Mouse (Mus musculus) stomach, embryonic 16.5 days (tissue): ENCODE measurements around the gene Pde3a. TPM values are rescaled to one million over a fixed set of nuclear protein-coding genes. Genes with fewer than 3 reads are reported as not detected.

Experiments
- ATAC-seq: fragments of 200-750 bp; cut with Nextera tagmentation; 2 replicates; pipeline ENCODE4 v1.8.0; 2017; ENCODE audit warnings: moderate number of reproducible peaks, moderate TSS enrichment; ENCODE audit not compliant: insufficient read depth, low FRiP score
- H3K27ac ChIP-seq: fragments of 300-500 bp; sonication (generic); 2 replicates; pipeline ENCODE4 v1.5.1; 2014; ENCODE audit warnings: low read length
- H3K27me3 ChIP-seq: fragments of 300-500 bp; sonication (generic); 2 replicates; pipeline ENCODE4 v1.6.1; 2014; ENCODE audit warnings: low read length, control low read depth, mixed read lengths; ENCODE audit not compliant: control insufficient read depth, insufficient read depth
- H3K36me3 ChIP-seq: fragments of 300-500 bp; sonication (generic); 2 replicates; pipeline ENCODE4 v1.6.1; 2014; ENCODE audit warnings: low read length; ENCODE audit not compliant: control insufficient read depth, insufficient read depth
- H3K4me1 ChIP-seq: fragments of 300-500 bp; sonication (generic); 2 replicates; pipeline ENCODE4 v1.6.1; 2014; ENCODE audit warnings: low read length, control low read depth, mixed read lengths; ENCODE audit not compliant: control insufficient read depth, insufficient read depth
- H3K4me2 ChIP-seq: fragments of 300-500 bp; sonication (generic); 2 replicates; pipeline ENCODE4 v1.6.1; 2014; ENCODE audit warnings: low read depth, low read length, mixed read lengths
- H3K4me3 ChIP-seq: fragments of 300-500 bp; sonication (generic); replicated peaks from 2 replicates; pipeline ENCODE4 v1.5.1; 2014; ENCODE audit warnings: mild to moderate bottlenecking, low read length
- H3K9ac ChIP-seq: fragments of 300-500 bp; sonication (generic); 2 replicates; pipeline ENCODE4 v1.6.1; 2014; ENCODE audit warnings: low read length
- H3K9me3 ChIP-seq: fragments of 300-500 bp; sonication (generic); replicated peaks from 2 replicates; pipeline ENCODE4 v1.6.1; 2016; ENCODE audit warnings: low read length, control low read depth; ENCODE audit not compliant: control insufficient read depth
- WGBS: fragments of 180-500 bp; shearing (Covaris S2); extraction: QIAGEN DNeasy Blood & Tissue Kit; methylation state at CpG from one replicate; pipeline ENCODE4 v1.1.7; 2014; 5-methylcytosine and 5-hydroxymethylcytosine counted together
- polyA plus RNA-seq: library from polyadenylated mRNA; unstranded; fragments of >200 nt; fragmentation: Nextera tagmentation; extraction: Ambion mirVana; gene quantifications from 2 replicates; pipeline ENCODE4 v1.2.1, GENCODE M21; 2015

The Pde3a gene
- polyA plus RNA-seq, 1 experiment from 2014 or later = 9.6 TPM

- Histone ChIP-seq H3K4me2 (no peak overlapping the region), H3K4me3 (no peak overlapping the region), H3K9ac (no peak overlapping the region), H3K27me3 (no peaks in the 10 kb centered on the region), H3K4me1 (no peaks in the 10 kb centered on the region), H3K36me3 (no peaks in the 10 kb centered on the region), H3K27ac (no peak overlapping the region), H3K9me3 (no peaks in the 10 kb centered on the region)
- no peak for ATAC-seq
- WGBS = 84% methylated on average over 3 of the region's 3 CpGs
These were observed 32.6 kb downstream of the Pde3a start for GRCm38 (mm10) chr6:141281685-141282084.

- no peak for ATAC-seq
- Histone ChIP-seq H3K9ac (no peak overlapping the region), H3K9me3 (no peaks in the 10 kb centered on the region), H3K4me3 (no peak overlapping the region), H3K4me2 (no peak overlapping the region), H3K4me1 (no peaks in the 10 kb centered on the region), H3K27ac (no peak overlapping the region), H3K27me3 (no peaks in the 10 kb centered on the region), H3K36me3 (no peaks in the 10 kb centered on the region)
- WGBS = 82% methylated on average over 7 of the region's 7 CpGs
These were observed 33.7 kb downstream of the Pde3a start for GRCm38 (mm10) chr6:141282796-141283195.

- Histone ChIP-seq H3K4me1 (no peaks in the 10 kb centered on the region), H3K27me3 (no peaks in the 10 kb centered on the region), H3K4me2 (no peak overlapping the region), H3K27ac (no peak overlapping the region), H3K9me3 (no peaks in the 10 kb centered on the region), H3K9ac (no peak overlapping the region), H3K4me3 (no peak overlapping the region), H3K36me3 (no peaks in the 10 kb centered on the region)
- ATAC-seq = no peak
- WGBS = 85% methylated on average over 2 of the region's 2 CpGs
These were observed 42.1 kb downstream of the Pde3a start for GRCm38 (mm10) chr6:141291195-141291594.

- no peaks in the 10 kb centered on the region for H3K36me3 ChIP-seq
- no peak overlapping the region for H3K27ac ChIP-seq
- ATAC-seq = no peak
- 81% methylated on average over 10 of the region's 10 CpGs for WGBS
- no peak overlapping the region for H3K4me2 ChIP-seq
- H3K9me3 ChIP-seq = no peaks in the 10 kb centered on the region
- H3K27me3 ChIP-seq = no peaks in the 10 kb centered on the region
- no peaks in the 10 kb centered on the region for H3K4me1 ChIP-seq
- H3K9ac ChIP-seq = no peak overlapping the region
- H3K4me3 ChIP-seq = no peak overlapping the region
These were observed 43.9 kb downstream of the Pde3a start for GRCm38 (mm10) chr6:141292826-141293459.

GRCm38 (mm10) chr6:141293460-141293853 lies 44.4 kb downstream of the Pde3a start:
- WGBS = 35% methylated on average over 2 of the region's 2 CpGs
- no peaks in the 10 kb centered on the region for H3K4me1 ChIP-seq
- no peak overlapping the region for H3K4me3 ChIP-seq
- no peaks in the 10 kb centered on the region for H3K27me3 ChIP-seq
- H3K9me3 ChIP-seq = no peaks in the 10 kb centered on the region
- H3K9ac ChIP-seq = no peak overlapping the region
- no peaks in the 10 kb centered on the region for H3K36me3 ChIP-seq
- no peak for ATAC-seq
- no peak overlapping the region for H3K27ac ChIP-seq
- H3K4me2 ChIP-seq = no peak overlapping the region

GRCm38 (mm10) chr6:141295264-141295663 lies 46.2 kb downstream of the Pde3a start:
- Histone ChIP-seq H3K27me3 (no peaks in the 10 kb centered on the region), H3K9ac (no peak overlapping the region), H3K4me3 (no peak overlapping the region), H3K4me2 (no peak overlapping the region), H3K4me1 (no peaks in the 10 kb centered on the region), H3K9me3 (no peaks in the 10 kb centered on the region), H3K36me3 (no peaks in the 10 kb centered on the region), H3K27ac (no peak overlapping the region)
- WGBS = 81% methylated on average over 3 of the region's 3 CpGs
- ATAC-seq = no peak

- no peaks in the 10 kb centered on the region for H3K27me3 ChIP-seq
- no peak overlapping the region for H3K4me2 ChIP-seq
- no peaks in the 10 kb centered on the region for H3K9me3 ChIP-seq
- H3K27ac ChIP-seq = no peak overlapping the region
- WGBS = 81% methylated on average over 14 of the region's 14 CpGs
- no peak overlapping the region for H3K4me3 ChIP-seq
- ATAC-seq = no peak
- H3K9ac ChIP-seq = no peak overlapping the region
- H3K36me3 ChIP-seq = no peaks in the 10 kb centered on the region
- H3K4me1 ChIP-seq = peaks cover 3% of the 10 kb centered on the region; the same call in 1 of the 2 replicates
These were observed 53.0 kb downstream of the Pde3a start for GRCm38 (mm10) chr6:141301750-141302748.

- Histone ChIP-seq H3K4me3 (no peak overlapping the region), H3K27me3 (no peaks in the 10 kb centered on the region), H3K27ac (no peak overlapping the region), H3K9me3 (no peaks in the 10 kb centered on the region), H3K36me3 (no peaks in the 10 kb centered on the region), H3K4me1 (peaks cover 3% of the 10 kb centered on the region; the same call in 1 of the 2 replicates), H3K9ac (no peak overlapping the region), H3K4me2 (no peak overlapping the region)
- no peak for ATAC-seq
- WGBS = 64% methylated on average over 4 of the region's 4 CpGs
These were observed 53.8 kb downstream of the Pde3a start for GRCm38 (mm10) chr6:141302842-141303241.

- H3K4me1 ChIP-seq = peaks cover 9% of the 10 kb centered on the region
- no peaks in the 10 kb centered on the region for H3K9me3 ChIP-seq
- H3K36me3 ChIP-seq = no peaks in the 10 kb centered on the region
- WGBS = 89% methylated on average over 1 of the region's 1 CpGs
- H3K4me3 ChIP-seq = no peak overlapping the region
- no peak overlapping the region for H3K9ac ChIP-seq
- no peak overlapping the region for H3K4me2 ChIP-seq
- H3K27me3 ChIP-seq = no peaks in the 10 kb centered on the region
- ATAC-seq = no peak
- no peak overlapping the region for H3K27ac ChIP-seq
These were observed 58.3 kb downstream of the Pde3a start for GRCm38 (mm10) chr6:141307326-141307725.
